Mouse (Mus musculus): ENCODE measurements around the gene Tchh.

DNA sequence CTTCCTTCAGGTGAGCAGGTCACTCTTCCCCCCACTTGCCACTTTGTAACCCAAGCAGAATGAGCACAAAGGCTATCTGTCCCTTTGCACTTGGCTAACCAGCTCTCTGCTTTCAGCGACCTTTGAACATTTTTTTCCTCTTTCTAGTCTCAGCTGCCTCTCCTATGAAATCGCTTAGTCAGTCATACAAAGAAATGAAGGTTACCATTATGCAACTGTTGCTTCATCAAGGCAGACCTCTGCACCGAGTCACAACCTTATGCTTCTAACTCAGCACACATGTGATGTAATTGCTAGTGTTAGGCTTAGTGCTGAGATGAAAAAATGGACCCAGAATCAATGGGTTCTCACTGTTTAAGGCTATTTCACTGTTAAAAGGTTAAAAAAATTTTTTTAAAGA lies 27.5 kb downstream of the Tchh start:
- TF ChIP-seq POLR2A (IDR thresholded peaks at IDR 0.05; ENCODE audit: borderline replicate concordance, extremely low read depth, insufficient read depth, insufficient read length, poor library complexity, severe bottlenecking) (no peak), CTCF (IDR thresholded peaks at IDR 0.05; ENCODE audit: borderline replicate concordance, extremely low read depth, insufficient read depth, insufficient read length) (no peak)

Data from brain, embryonic 14.5 days (tissue).